In genomic region chr2:117456456-117457020, GRCm38 (mm10) we compare ENCODE assay signal across 15 mouse cellular contexts.
DNase-seq lines count a peak whose midpoint lies in the region; ATAC-seq and TF ChIP-seq lines count a peak whose summit lies in the region.
"Had no signal": no experiment of that assay in that cellular context is flagged by ENCODE, and none has a peak within 500 bp of the region (broad histone marks: within the 10 kb centered on the region; RNA-seq: fewer than 3 reads in every experiment).

No protein-coding gene starts in this region.

- H3K9me3 ChIP-seq in embryonic facial prominence, embryonic 14.5 days (ENCODE audit: control insufficient read depth, low read length), result no peaks in the 10 kb centered on the region
- H3K9me3 ChIP-seq in embryonic facial prominence, embryonic 10.5 days, result no peaks in the 10 kb centered on the region
- H3K9me3 ChIP-seq in midbrain, embryonic 11.5 days (ENCODE audit: control insufficient read depth, low read length), result no peaks in the 10 kb centered on the region
- H3K9me3 ChIP-seq in midbrain, embryonic 10.5 days (replicated peaks), result no peaks in the 10 kb centered on the region
- H3K9me3 ChIP-seq in intestine, embryonic 14.5 days (ENCODE audit: control insufficient read depth, low read length), result no peaks in the 10 kb centered on the region
- H3K9me3 ChIP-seq in stomach, embryonic 15.5 days, result no peaks in the 10 kb centered on the region
- H3K9me3 ChIP-seq: heart, embryonic 15.5 days had no signal

- no peak for TF ChIP-seq POLR2A in thymus, adult 2 months (IDR thresholded peaks at IDR 0.05; ENCODE audit: control insufficient read depth, extremely low read depth, insufficient read depth, low read length, poor library complexity)

- H3K4me3 ChIP-seq in embryonic facial prominence, embryonic 14.5 days (ENCODE audit: low read depth, low read length), result no peak overlapping the region
- no peak overlapping the region for H3K4me3 ChIP-seq in embryonic facial prominence, embryonic 10.5 days
- no peak overlapping the region for H3K4me3 ChIP-seq in midbrain, embryonic 11.5 days (ENCODE audit: low read depth, low read length)
- H3K4me3 ChIP-seq in midbrain, embryonic 10.5 days, result no peak overlapping the region
- no peak overlapping the region for H3K4me3 ChIP-seq in intestine, embryonic 14.5 days (ENCODE audit: low read depth, low read length)
- no peak overlapping the region for H3K4me3 ChIP-seq in stomach, embryonic 15.5 days (replicated peaks)
- H3K4me3 ChIP-seq in thymus, adult 2 months (ENCODE audit: control insufficient read depth, insufficient read depth, low read length), result no peak overlapping the region
- H3K4me3 ChIP-seq: heart, embryonic 15.5 days had no signal

- no peaks in the 10 kb centered on the region for H3K27me3 ChIP-seq in embryonic facial prominence, embryonic 14.5 days (replicated peaks; ENCODE audit: control insufficient read depth, insufficient read depth, low read length)
- H3K27me3 ChIP-seq in embryonic facial prominence, embryonic 10.5 days (replicated peaks; ENCODE audit: low read depth, poor library complexity, severe bottlenecking), result no peaks in the 10 kb centered on the region
- H3K27me3 ChIP-seq in midbrain, embryonic 11.5 days (ENCODE audit: control insufficient read depth, insufficient read depth, low read length), result no peaks in the 10 kb centered on the region
- H3K27me3 ChIP-seq in midbrain, embryonic 10.5 days (ENCODE audit: low read depth, poor library complexity, severe bottlenecking), result peaks cover 8% of the 10 kb centered on the region; the same call in 1 of the 2 replicates
- no peaks in the 10 kb centered on the region for H3K27me3 ChIP-seq in intestine, embryonic 14.5 days (replicated peaks; ENCODE audit: control insufficient read depth, insufficient read depth, low read length)
- no peaks in the 10 kb centered on the region for H3K27me3 ChIP-seq in stomach, embryonic 15.5 days (replicated peaks)
- H3K27me3 ChIP-seq in thymus, adult 2 months (ENCODE audit: control insufficient read depth, insufficient read depth, low read length), result no peaks in the 10 kb centered on the region
- H3K27me3 ChIP-seq: heart, embryonic 15.5 days had no signal

- peaks cover 7% of the 10 kb centered on the region; the same call in 1 of the 2 replicates for H3K4me1 ChIP-seq in embryonic facial prominence, embryonic 14.5 days (ENCODE audit: control insufficient read depth, insufficient read depth, low read length)
- H3K4me1 ChIP-seq in embryonic facial prominence, embryonic 10.5 days, result 0 out of 2 replicates have a peak, but pooled peaks cover 3% of the 10 kb centered on the region
- peaks cover 7% of the 10 kb centered on the region for H3K4me1 ChIP-seq in midbrain, embryonic 11.5 days (ENCODE audit: control insufficient read depth, insufficient read depth, low read length)
- peaks cover 19% of the 10 kb centered on the region for H3K4me1 ChIP-seq in midbrain, embryonic 10.5 days
- H3K4me1 ChIP-seq in intestine, embryonic 14.5 days (replicated peaks; ENCODE audit: control insufficient read depth, insufficient read depth, low read length), result 0 out of 2 replicates have a peak, but pooled peaks cover 4% of the 10 kb centered on the region
- no peaks in the 10 kb centered on the region for H3K4me1 ChIP-seq in stomach, embryonic 15.5 days
- 0 out of 2 replicates have a peak, but pooled peaks cover under 1% of the 10 kb centered on the region for H3K4me1 ChIP-seq in thymus, adult 2 months (replicated peaks; ENCODE audit: control insufficient read depth, insufficient read depth, low read length)

- H3K36me3 ChIP-seq in embryonic facial prominence, embryonic 14.5 days (ENCODE audit: control insufficient read depth, insufficient read depth, low read length), result no peaks in the 10 kb centered on the region
- H3K36me3 ChIP-seq in embryonic facial prominence, embryonic 10.5 days (replicated peaks), result no peaks in the 10 kb centered on the region
- H3K36me3 ChIP-seq in midbrain, embryonic 11.5 days (ENCODE audit: control insufficient read depth, insufficient read depth, low read length), result no peaks in the 10 kb centered on the region
- no peaks in the 10 kb centered on the region for H3K36me3 ChIP-seq in midbrain, embryonic 10.5 days
- no peaks in the 10 kb centered on the region for H3K36me3 ChIP-seq in intestine, embryonic 14.5 days (ENCODE audit: control insufficient read depth, insufficient read depth, low read length)
- H3K36me3 ChIP-seq in stomach, embryonic 15.5 days, result no peaks in the 10 kb centered on the region
- H3K36me3 ChIP-seq in thymus, adult 2 months (ENCODE audit: control insufficient read depth, insufficient read depth, low read length), result no peaks in the 10 kb centered on the region
- H3K36me3 ChIP-seq: heart, embryonic 15.5 days had no signal

- ATAC-seq in embryonic facial prominence, embryonic 14.5 days (ENCODE audit: low read depth), result no peak
- ATAC-seq in midbrain, embryonic 11.5 days (ENCODE audit: low FRiP score), result peak; percentile 35
- ATAC-seq in intestine, embryonic 14.5 days (replicated peaks; ENCODE audit: low FRiP score, low TSS enrichment, low read depth), result no peak; the same call in 1 of the 2 replicates
- ATAC-seq in stomach, embryonic 15.5 days (ENCODE audit: insufficient read depth, low FRiP score, low read depth), result no peak; the same call in 1 of the 2 replicates
- no peak for ATAC-seq in megakaryocyte-erythroid progenitor cell, adult 5-6 weeks (replicated peaks; ENCODE audit: low FRiP score, low TSS enrichment, poor library complexity, severe bottlenecking)

- no peak overlapping the region for H3K9ac ChIP-seq in embryonic facial prominence, embryonic 14.5 days (ENCODE audit: low read depth, low read length)
- no peak overlapping the region for H3K9ac ChIP-seq in midbrain, embryonic 11.5 days (ENCODE audit: low read length)
- no peak overlapping the region for H3K9ac ChIP-seq in intestine, embryonic 14.5 days (ENCODE audit: low read length)
- H3K9ac ChIP-seq in stomach, embryonic 15.5 days, result no peak overlapping the region
- H3K9ac ChIP-seq: heart, embryonic 15.5 days had no signal

- H3K4me2 ChIP-seq in embryonic facial prominence, embryonic 14.5 days (ENCODE audit: low read depth, low read length), result no peak overlapping the region
- no peak overlapping the region for H3K4me2 ChIP-seq in midbrain, embryonic 11.5 days
- H3K4me2 ChIP-seq in intestine, embryonic 14.5 days (ENCODE audit: low read length), result 0 out of 2 replicates have a peak overlapping the region, but pooled peaks have one; percentile 11
- no peak overlapping the region for H3K4me2 ChIP-seq in stomach, embryonic 15.5 days
- H3K4me2 ChIP-seq: heart, embryonic 15.5 days had no signal

- peak; percentile 23 for DNase-seq in embryonic facial prominence, embryonic 14.5 days (ENCODE audit: low spot score)
- no peak for DNase-seq in embryonic facial prominence, embryonic 10.5 days (ENCODE audit: low spot score)
- DNase-seq in midbrain, embryonic 11.5 days (ENCODE audit: low spot score, missing footprints), result peak; percentile 73
- no peak for DNase-seq in midbrain, embryonic 10.5 days (ENCODE audit: low spot score)
- DNase-seq in intestine, embryonic 14.5 days (ENCODE audit: low spot score), result no peak
- no peak for DNase-seq in thymus, adult 2 months
- DNase-seq: adrenal gland, postnatal 14 days; cerebellum, adult 9-10 months; heart, adult 18-20 months; kidney, postnatal 14 days; lung, postnatal 4 days; thymus, postnatal 36 days had no signal

- no peak for TF ChIP-seq CTCF in thymus, adult 2 months (IDR thresholded peaks at IDR 0.05; ENCODE audit: borderline replicate concordance, control insufficient read depth, extremely low read depth, insufficient read depth, low read length, poor library complexity)

- 73% methylated on average over 13 of the region's 13 CpGs for WGBS in embryonic facial prominence, embryonic 14.5 days
- WGBS in embryonic facial prominence, embryonic 10.5 days, result 82% methylated on average over 13 of the region's 13 CpGs
- 74% methylated on average over 13 of the region's 13 CpGs for WGBS in midbrain, embryonic 11.5 days
- 81% methylated on average over 13 of the region's 13 CpGs for WGBS in midbrain, embryonic 10.5 days
- WGBS in intestine, embryonic 14.5 days, result 55% methylated on average over 13 of the region's 13 CpGs
- WGBS in stomach, embryonic 15.5 days, result 57% methylated on average over 13 of the region's 13 CpGs
- 97% methylated on average over 13 of the region's 13 CpGs for WGBS in thymus, adult 2 months

- no peak overlapping the region for H3K27ac ChIP-seq in embryonic facial prominence, embryonic 14.5 days (replicated peaks; ENCODE audit: low read depth, low read length)
- H3K27ac ChIP-seq in embryonic facial prominence, embryonic 10.5 days (replicated peaks), result no peak overlapping the region
- no peak overlapping the region for H3K27ac ChIP-seq in midbrain, embryonic 11.5 days (ENCODE audit: low read depth, low read length)
- no peak overlapping the region for H3K27ac ChIP-seq in midbrain, embryonic 10.5 days (replicated peaks)
- H3K27ac ChIP-seq in intestine, embryonic 14.5 days (ENCODE audit: low read depth), result peak overlapping the region; percentile 52; the same call in 1 of the 2 replicates
- peak overlapping the region; percentile 27 for H3K27ac ChIP-seq in stomach, embryonic 15.5 days
- H3K27ac ChIP-seq in thymus, adult 2 months (ENCODE audit: control insufficient read depth, insufficient read depth, low read length), result no peak overlapping the region
- H3K27ac ChIP-seq: heart, embryonic 15.5 days had no signal

Comparison
In these comparisons a context has a peak if more than half of its experiments do, and no peak if none do; other contexts are left out.
1. DNase-seq: peak in embryonic facial prominence, embryonic 14.5 days (single experiment) and midbrain, embryonic 11.5 days (single experiment); none in embryonic facial prominence, embryonic 10.5 days (single experiment), midbrain, embryonic 10.5 days (single experiment), intestine, embryonic 14.5 days (single experiment) and thymus, adult 2 months (single experiment).
2. H3K27ac ChIP-seq: peak in intestine, embryonic 14.5 days (single experiment) and stomach, embryonic 15.5 days (single experiment); none in embryonic facial prominence, embryonic 14.5 days (single experiment), embryonic facial prominence, embryonic 10.5 days (single experiment), midbrain, embryonic 11.5 days (single experiment), midbrain, embryonic 10.5 days (single experiment) and thymus, adult 2 months (single experiment).